Mouse (Mus musculus) kidney, embryonic 16.5 days (tissue): Measurements from ENCODE around the gene Tmem132b. TPM values are rescaled to one million over a fixed set of nuclear protein-coding genes. Genes with fewer than 3 reads are reported as not detected.

Experiments used
- ATAC-seq: fragments of 200-750 bp; cut with Nextera tagmentation; 2 replicates; pipeline ENCODE4 v1.8.0; 2017; ENCODE audit warnings: moderate TSS enrichment; ENCODE audit not compliant: low FRiP score, low TSS enrichment
- H3K27ac ChIP-seq: fragments of 300-500 bp; sonication (generic); 2 replicates; pipeline ENCODE4 v1.5.1; 2014; ENCODE audit warnings: low read length
- H3K27me3 ChIP-seq: fragments of 300-500 bp; sonication (generic); 2 replicates; pipeline ENCODE4 v1.6.1; 2014; ENCODE audit warnings: low read length, control low read depth, mixed read lengths; ENCODE audit not compliant: insufficient read depth
- H3K36me3 ChIP-seq: fragments of 300-500 bp; sonication (generic); 2 replicates; pipeline ENCODE4 v1.6.1; 2014; ENCODE audit warnings: low read length, control low read depth, mixed read lengths; ENCODE audit not compliant: insufficient read depth
- H3K4me1 ChIP-seq: fragments of 300-500 bp; sonication (generic); 2 replicates; pipeline ENCODE4 v1.6.1; 2014; ENCODE audit warnings: low read length, control low read depth, mixed read lengths; ENCODE audit not compliant: insufficient read depth
- H3K4me2 ChIP-seq: fragments of 300-500 bp; sonication (generic); replicated peaks from 2 replicates; pipeline ENCODE4 v1.6.1; 2014; ENCODE audit warnings: low read depth, low read length
- H3K4me3 ChIP-seq: fragments of 300-500 bp; sonication (generic); 2 replicates; pipeline ENCODE4 v1.5.1; 2014; ENCODE audit warnings: mild to moderate bottlenecking, low read length
- H3K9ac ChIP-seq: fragments of 300-500 bp; sonication (generic); replicated peaks from 2 replicates; pipeline ENCODE4 v1.6.1; 2014; ENCODE audit warnings: low read length
- H3K9me3 ChIP-seq: fragments of 300-500 bp; sonication (generic); 2 replicates; pipeline ENCODE4 v1.6.1; 2016; ENCODE audit warnings: low read length, control low read depth
- WGBS: fragments of 180-500 bp; shearing (Covaris S2); extraction: QIAGEN DNeasy Blood & Tissue Kit; methylation state at CpG from one replicate; pipeline ENCODE4 v1.1.7; 2014; 5-methylcytosine and 5-hydroxymethylcytosine counted together
- polyA plus RNA-seq: library from polyadenylated mRNA; unstranded; fragments of >200 nt; fragmentation: Nextera tagmentation; extraction: Ambion mirVana; gene quantifications from 2 replicates; pipeline ENCODE4 v1.2.1, GENCODE M21; 2015

Gene Tmem132b
- polyA plus RNA-seq, 1 experiment from 2014 or later = 0.39 TPM

- Histone ChIP-seq H3K36me3 (no peaks in the 10 kb centered on the region), H3K27ac (no peak overlapping the region), H3K9ac (no peak overlapping the region), H3K4me2 (no peak overlapping the region), H3K4me3 (no peak overlapping the region), H3K9me3 (no peaks in the 10 kb centered on the region), H3K4me1 (no peaks in the 10 kb centered on the region), H3K27me3 (no peaks in the 10 kb centered on the region)
- WGBS = 62% methylated on average over 6 of the region's 6 CpGs
- no peak for ATAC-seq
Observed at GRCm38 (mm10) chr5:125683491-125683890, 151.9 kb downstream of the Tmem132b start.

- Histone ChIP-seq H3K9me3 (no peaks in the 10 kb centered on the region), H3K9ac (no peak overlapping the region), H3K4me1 (no peaks in the 10 kb centered on the region), H3K27ac (no peak overlapping the region), H3K27me3 (no peaks in the 10 kb centered on the region), H3K4me3 (no peak overlapping the region), H3K4me2 (no peak overlapping the region), H3K36me3 (no peaks in the 10 kb centered on the region)
- 43% methylated on average over 11 of the region's 11 CpGs for WGBS
- ATAC-seq = no peak
Observed at GRCm38 (mm10) chr5:125685681-125686331, 154.2 kb downstream of the Tmem132b start.

GRCm38 (mm10) chr5:125692538-125692937 is 161.0 kb downstream of the Tmem132b start:
- Histone ChIP-seq H3K9me3 (no peaks in the 10 kb centered on the region), H3K27ac (no peak overlapping the region), H3K36me3 (no peaks in the 10 kb centered on the region), H3K4me1 (no peaks in the 10 kb centered on the region), H3K4me3 (no peak overlapping the region), H3K27me3 (no peaks in the 10 kb centered on the region), H3K9ac (no peak overlapping the region), H3K4me2 (no peak overlapping the region)
- no peak for ATAC-seq
- WGBS = 28% methylated on average over 10 of the region's 10 CpGs

DNA sequence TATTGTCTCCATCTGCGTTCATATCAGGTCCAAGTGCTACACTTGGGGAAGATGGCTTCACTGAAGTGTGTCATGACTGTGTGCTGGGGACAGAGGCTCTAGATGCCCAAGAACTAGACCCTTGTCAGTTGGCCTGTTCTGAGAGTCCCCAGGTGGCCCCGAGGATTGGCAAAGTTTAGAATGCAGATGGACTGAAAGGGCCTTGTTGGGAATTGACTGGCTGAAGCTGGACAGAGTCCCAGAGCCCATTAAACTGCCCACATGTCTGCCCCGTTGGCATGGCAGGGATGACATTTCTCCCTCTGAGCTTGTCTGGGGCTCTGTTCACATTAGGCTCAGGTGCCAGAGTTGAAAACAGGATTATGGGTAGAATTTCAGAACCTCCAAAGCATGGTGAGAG is 167.8 kb downstream of the Tmem132b start:
- ATAC-seq = no peak
- H3K4me1 ChIP-seq = no peaks in the 10 kb centered on the region
- no peaks in the 10 kb centered on the region for H3K27me3 ChIP-seq
- no peak overlapping the region for H3K4me2 ChIP-seq
- no peaks in the 10 kb centered on the region for H3K9me3 ChIP-seq
- no peak overlapping the region for H3K27ac ChIP-seq
- 80% methylated on average over 3 of the region's 3 CpGs for WGBS
- H3K4me3 ChIP-seq = no peak overlapping the region
- H3K9ac ChIP-seq = no peak overlapping the region
- no peaks in the 10 kb centered on the region for H3K36me3 ChIP-seq

GRCm38 (mm10) chr5:125700234-125700633 is 168.7 kb downstream of the Tmem132b start:
- Histone ChIP-seq H3K4me3 (no peak overlapping the region), H3K9me3 (no peaks in the 10 kb centered on the region), H3K27me3 (no peaks in the 10 kb centered on the region), H3K36me3 (no peaks in the 10 kb centered on the region), H3K27ac (no peak overlapping the region), H3K4me2 (no peak overlapping the region), H3K9ac (no peak overlapping the region), H3K4me1 (no peaks in the 10 kb centered on the region)
- WGBS = 84% methylated on average over 5 of the region's 5 CpGs
- ATAC-seq = no peak

DNA sequence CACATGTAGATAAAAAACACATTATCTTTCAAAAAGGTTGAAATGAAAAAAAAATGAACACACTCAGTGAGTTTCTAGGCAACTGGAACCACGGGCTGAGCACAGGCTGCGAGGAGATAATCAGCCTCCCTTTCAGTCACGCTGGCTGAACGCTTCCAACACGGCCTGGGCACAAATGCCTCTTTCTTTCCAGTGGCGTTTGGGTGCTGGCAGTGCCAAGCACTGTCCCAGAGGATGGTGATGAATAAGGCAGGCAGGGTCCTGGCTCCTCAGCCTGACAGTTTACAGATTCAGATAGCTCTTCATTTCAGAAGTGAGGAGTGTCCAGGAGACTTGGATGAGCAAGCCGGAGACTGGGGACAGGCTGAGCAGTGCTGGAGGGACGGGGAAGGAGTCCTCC is 173.8 kb downstream of the Tmem132b start:
- Histone ChIP-seq H3K4me1 (no peaks in the 10 kb centered on the region), H3K9me3 (no peaks in the 10 kb centered on the region), H3K36me3 (no peaks in the 10 kb centered on the region), H3K4me3 (no peak overlapping the region), H3K27ac (no peak overlapping the region), H3K4me2 (no peak overlapping the region), H3K27me3 (no peaks in the 10 kb centered on the region), H3K9ac (no peak overlapping the region)
- ATAC-seq = no peak
- 71% methylated on average over 8 of the region's 8 CpGs for WGBS

GRCm38 (mm10) chr5:125709160-125709559 is 177.6 kb downstream of the Tmem132b start:
- ATAC-seq = no peak
- H3K36me3 ChIP-seq = no peaks in the 10 kb centered on the region
- H3K27me3 ChIP-seq = no peaks in the 10 kb centered on the region
- H3K9me3 ChIP-seq = no peaks in the 10 kb centered on the region
- WGBS = 3% methylated on average over 3 of the region's 3 CpGs
- H3K9ac ChIP-seq = no peak overlapping the region
- H3K4me3 ChIP-seq = no peak overlapping the region
- H3K27ac ChIP-seq = no peak overlapping the region
- no peak overlapping the region for H3K4me2 ChIP-seq
- no peaks in the 10 kb centered on the region for H3K4me1 ChIP-seq

DNA sequence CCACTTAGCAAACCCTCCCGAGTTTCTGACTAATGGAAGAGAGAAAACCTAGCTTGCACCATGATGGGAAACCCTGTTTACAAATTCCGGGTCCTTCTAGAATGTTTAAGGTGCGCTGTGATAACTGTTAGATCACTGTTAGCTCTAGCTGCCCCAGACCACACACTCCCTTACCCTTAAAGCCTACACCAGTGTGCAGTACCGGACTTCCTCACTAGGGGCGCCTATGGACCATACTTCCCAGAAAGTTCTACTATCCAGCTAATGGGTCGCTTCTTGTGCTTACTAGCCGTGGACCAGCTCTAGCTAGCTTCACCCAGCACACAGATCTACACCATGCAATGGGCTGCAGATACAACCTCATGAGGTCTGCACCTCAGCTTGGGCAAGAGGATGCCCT is 195.2 kb downstream of the Tmem132b start:
- H3K27ac ChIP-seq = no peak overlapping the region
- peaks cover 12% of the 10 kb centered on the region; the same call in 1 of the 2 replicates for H3K9me3 ChIP-seq
- no peaks in the 10 kb centered on the region for H3K4me1 ChIP-seq
- no peaks in the 10 kb centered on the region for H3K36me3 ChIP-seq
- WGBS = 85% methylated on average over 7 of the region's 7 CpGs
- no peak overlapping the region for H3K9ac ChIP-seq
- ATAC-seq = no peak
- H3K4me3 ChIP-seq = no peak overlapping the region
- H3K4me2 ChIP-seq = no peak overlapping the region
- H3K27me3 ChIP-seq = no peaks in the 10 kb centered on the region

DNA sequence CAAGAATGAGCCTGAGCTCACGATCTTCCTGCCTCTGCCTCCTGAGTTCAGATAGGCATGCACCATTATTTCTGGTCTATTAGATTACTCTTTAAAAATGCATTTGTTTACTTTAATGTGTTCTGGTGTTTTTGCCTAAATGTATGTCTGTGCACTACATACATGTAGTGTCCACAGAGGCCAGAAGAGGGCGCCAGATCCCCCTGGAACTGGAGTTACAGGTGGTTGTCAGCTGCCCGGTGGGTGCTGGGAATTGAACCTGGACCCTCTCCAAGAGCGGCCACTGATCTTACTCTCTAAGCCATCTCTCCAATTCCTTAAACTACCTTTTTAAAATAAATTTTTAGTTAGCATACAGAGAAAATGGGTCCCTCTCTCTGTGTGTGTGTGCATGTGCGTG is 195.9 kb downstream of the Tmem132b start:
- Histone ChIP-seq H3K4me3 (no peak overlapping the region), H3K9ac (no peak overlapping the region), H3K27me3 (no peaks in the 10 kb centered on the region), H3K9me3 (peaks cover 10% of the 10 kb centered on the region; the same call in 1 of the 2 replicates), H3K4me2 (no peak overlapping the region), H3K27ac (no peak overlapping the region), H3K36me3 (no peaks in the 10 kb centered on the region), H3K4me1 (no peaks in the 10 kb centered on the region)
- ATAC-seq = no peak
- 83% methylated on average over 5 of the region's 5 CpGs for WGBS

- no peak overlapping the region for H3K4me2 ChIP-seq
- peaks cover 8% of the 10 kb centered on the region; the same call in 1 of the 2 replicates for H3K9me3 ChIP-seq
- no peaks in the 10 kb centered on the region for H3K4me1 ChIP-seq
- WGBS = 78% methylated on average over 9 of the region's 9 CpGs
- no peak overlapping the region for H3K4me3 ChIP-seq
- no peaks in the 10 kb centered on the region for H3K27me3 ChIP-seq
- H3K36me3 ChIP-seq = no peaks in the 10 kb centered on the region
- H3K9ac ChIP-seq = no peak overlapping the region
- H3K27ac ChIP-seq = no peak overlapping the region
- no peak for ATAC-seq
Observed at GRCm38 (mm10) chr5:125727936-125728335, 196.4 kb downstream of the Tmem132b start.
